Mouse (Mus musculus): ENCODE data around the gene Sntg2. TPM values are rescaled to one million over a fixed set of nuclear protein-coding genes. Genes with fewer than 3 reads are reported as not detected.

Sntg2 gene
- under 1 TPM in 1 of 2 experiments, not detected in 1; 0.98 TPM for total RNA-seq (2021)
- long read RNA-seq, experiment 1: 0 reads
- long read RNA-seq, experiment 2: 0 reads

- peak; percentile 84 for DNase-seq
- intact Hi-C loops (cut with DNase I): loop anchor here (5.0 to 10.0 kb wide), 3 partner anchors 202 to 716 kb away; no protein-coding TSS in a partner anchor
- TF ChIP-seq CTCF (IDR thresholded peaks at IDR 0.05): peak; percentile 25; the same call in 1 of the 2 replicates
- 0 out of 2 replicates have a peak within 1 kb of the TSS, but pooled peaks have one; percentile 35 for H3K27ac ChIP-seq
- H3K4me3 ChIP-seq: peak within 1 kb of the TSS; percentile 74
Observed at GRCm38 (mm10) chr12:30372933-30373501, at the start of gene Sntg2. Gene Sntg2 (minus strand): TSS chr12:30373375.

GRCm38 (mm10) chr12:30416547-30416946 is 43.4 kb upstream of the Sntg2 start:
- no peak for TF ChIP-seq CTCF (IDR thresholded peaks at IDR 0.05)
- no peak overlapping the region for H3K27ac ChIP-seq
- H3K4me3 ChIP-seq: no peak overlapping the region
- DNase-seq: no peak
- intact Hi-C loops (cut with DNase I): no loop called here

DNA sequence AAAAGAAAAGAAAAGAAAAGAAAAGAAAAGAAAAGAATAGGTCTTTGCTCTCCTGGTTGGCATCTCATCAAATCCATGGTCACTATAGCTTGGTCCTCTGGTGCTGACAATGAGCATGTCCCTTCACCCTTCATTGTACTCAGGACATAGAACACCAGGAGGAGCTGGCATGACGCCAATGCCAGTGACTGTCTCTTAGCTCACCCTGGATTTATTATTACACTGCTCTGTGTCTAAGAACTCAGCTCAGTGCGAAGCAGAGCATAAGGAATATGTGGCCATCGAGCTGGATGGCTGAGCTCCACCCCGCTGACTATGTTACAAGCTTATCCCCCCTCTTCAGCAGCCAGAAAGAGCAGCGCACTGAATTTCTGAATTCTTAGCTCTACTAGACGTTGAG is 42.8 kb upstream of the Sntg2 start:
- TF ChIP-seq CTCF (IDR thresholded peaks at IDR 0.05): no peak
- no peak overlapping the region for H3K4me3 ChIP-seq
- intact Hi-C loops (cut with DNase I): no loop called here

GRCm38 (mm10) chr12:30402651-30403050 is 29.5 kb upstream of the Sntg2 start:
- intact Hi-C loops (cut with DNase I): no loop called here
- DNase-seq: no peak
- Histone ChIP-seq H3K4me3 (no peak overlapping the region), H3K27ac (no peak overlapping the region)
- no peak for TF ChIP-seq CTCF (IDR thresholded peaks at IDR 0.05)

More for the DNA sequence above, 42.8 kb upstream of the Sntg2 start:
- H3K27ac ChIP-seq: no peak overlapping the region
- DNase-seq: no peak

DNA sequence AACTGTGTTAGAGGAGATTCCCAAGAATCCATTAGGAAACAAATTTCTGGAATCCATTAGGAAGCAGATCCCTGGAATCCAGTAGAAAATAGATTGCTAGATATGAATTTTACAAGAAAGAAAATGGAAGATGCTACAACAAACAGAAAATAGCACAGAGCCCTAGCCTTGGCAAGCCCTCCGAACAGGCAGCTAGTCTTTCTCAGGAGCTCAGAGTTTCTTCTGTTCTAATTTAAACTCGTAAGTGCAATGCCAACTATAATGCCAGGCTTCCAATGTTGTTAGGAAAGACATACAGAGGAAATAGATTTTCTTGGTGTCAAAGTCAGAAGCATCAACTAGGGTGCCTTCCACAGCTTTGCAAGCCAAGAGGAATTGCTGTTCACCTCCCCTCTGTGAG is 27.4 kb upstream of the Sntg2 start:
- DNase-seq: no peak
- Histone ChIP-seq H3K27ac (no peak overlapping the region), H3K4me3 (no peak overlapping the region)
- TF ChIP-seq CTCF (IDR thresholded peaks at IDR 0.05): no peak
- intact Hi-C loops (cut with DNase I): no loop called here

GRCm38 (mm10) chr12:30400114-30400513 is 26.9 kb upstream of the Sntg2 start:
- intact Hi-C loops (cut with DNase I): no loop called here
- Histone ChIP-seq H3K27ac (no peak overlapping the region), H3K4me3 (no peak overlapping the region)
- no peak for DNase-seq
- TF ChIP-seq CTCF (IDR thresholded peaks at IDR 0.05): no peak

GRCm38 (mm10) chr12:30372293-30372692 is 882 bp downstream of the Sntg2 start:
- intact Hi-C loops (cut with DNase I): loop anchor here (5.0 to 10.0 kb wide), 3 partner anchors 203 to 715 kb away; no protein-coding TSS in a partner anchor
- no peak for DNase-seq
- no peak for TF ChIP-seq CTCF (IDR thresholded peaks at IDR 0.05)
- Histone ChIP-seq H3K4me3 (peak overlapping the region; percentile 74), H3K27ac (no peak overlapping the region)

DNA sequence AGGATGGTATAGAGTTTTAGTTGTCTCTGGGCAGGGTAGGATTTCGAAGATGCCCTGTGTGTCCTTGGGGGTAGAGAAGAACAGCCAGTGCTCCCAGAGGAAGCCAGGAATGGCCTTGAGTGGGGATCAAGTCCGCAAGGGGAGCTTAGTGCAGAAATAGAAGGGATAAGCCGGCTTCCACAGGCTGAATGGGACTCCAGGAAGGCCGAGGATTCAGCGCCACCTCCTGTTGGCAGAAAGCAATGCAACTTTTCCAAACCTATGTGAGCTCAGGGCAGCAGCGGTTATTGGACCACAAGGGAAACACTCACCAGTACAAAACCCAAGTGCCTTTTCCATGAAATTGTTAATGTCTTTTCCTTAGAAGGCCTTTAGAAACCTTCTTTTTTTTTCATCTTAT is 3.4 kb downstream of the Sntg2 start:
- peak; percentile 96 for TF ChIP-seq CTCF (IDR thresholded peaks at IDR 0.05)
- Histone ChIP-seq H3K4me3 (no peak overlapping the region), H3K27ac (no peak overlapping the region)
- peak; percentile 82 for DNase-seq
- intact Hi-C loops (cut with DNase I): loop anchor here (1.0 to 10.0 kb wide), 6 partner anchors 171 to 712 kb away; no protein-coding TSS in a partner anchor

DNA sequence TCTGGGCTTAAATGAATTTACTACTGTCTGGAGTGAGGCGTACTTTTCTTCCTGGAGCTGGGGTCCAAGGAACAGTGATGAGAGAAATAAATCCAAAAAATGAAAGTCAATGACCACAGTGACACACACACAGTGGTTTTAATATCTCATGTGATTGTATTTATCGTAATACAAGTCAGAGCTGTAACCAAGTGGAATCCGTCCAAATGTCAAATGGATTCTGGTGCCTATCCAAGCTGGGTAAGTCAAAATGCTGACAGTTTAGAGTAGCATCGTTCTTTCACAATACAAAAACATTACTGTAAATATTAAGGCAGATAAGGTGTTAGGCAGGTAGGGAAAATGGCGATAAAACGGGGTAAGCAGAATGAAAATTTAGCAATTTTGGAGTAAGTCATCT is 4.0 kb downstream of the Sntg2 start:
- DNase-seq: no peak
- TF ChIP-seq CTCF (IDR thresholded peaks at IDR 0.05): no peak
- Histone ChIP-seq H3K27ac (no peak overlapping the region), H3K4me3 (no peak overlapping the region)
- intact Hi-C loops (cut with DNase I): loop anchor here (1.0 kb wide), 1 partner anchor 319 kb away; no protein-coding TSS in a partner anchor

- intact Hi-C loops (cut with DNase I): no loop called here
- H3K27ac ChIP-seq: no peak overlapping the region
- no peak overlapping the region for H3K4me3 ChIP-seq
- TF ChIP-seq CTCF (IDR thresholded peaks at IDR 0.05): no peak
- DNase-seq: no peak
Observed at GRCm38 (mm10) chr12:30362306-30362705, 10.9 kb downstream of the Sntg2 start.

GRCm38 (mm10) chr12:30357666-30358065 is 15.5 kb downstream of the Sntg2 start:
- no peak for TF ChIP-seq CTCF (IDR thresholded peaks at IDR 0.05)
- intact Hi-C loops (cut with DNase I): no loop called here
- no peak for DNase-seq
- Histone ChIP-seq H3K4me3 (no peak overlapping the region), H3K27ac (no peak overlapping the region)

- no peak for TF ChIP-seq CTCF (IDR thresholded peaks at IDR 0.05)
- intact Hi-C loops (cut with DNase I): no loop called here
- DNase-seq: no peak
- Histone ChIP-seq H3K27ac (no peak overlapping the region), H3K4me3 (no peak overlapping the region)
Observed at GRCm38 (mm10) chr12:30352393-30352792, 20.8 kb downstream of the Sntg2 start.

- TF ChIP-seq CTCF (IDR thresholded peaks at IDR 0.05): no peak
- intact Hi-C loops (cut with DNase I): no loop called here
- no peak for DNase-seq
- Histone ChIP-seq H3K27ac (no peak overlapping the region), H3K4me3 (no peak overlapping the region)
Observed at GRCm38 (mm10) chr12:30348036-30348435, 25.1 kb downstream of the Sntg2 start.

DNA sequence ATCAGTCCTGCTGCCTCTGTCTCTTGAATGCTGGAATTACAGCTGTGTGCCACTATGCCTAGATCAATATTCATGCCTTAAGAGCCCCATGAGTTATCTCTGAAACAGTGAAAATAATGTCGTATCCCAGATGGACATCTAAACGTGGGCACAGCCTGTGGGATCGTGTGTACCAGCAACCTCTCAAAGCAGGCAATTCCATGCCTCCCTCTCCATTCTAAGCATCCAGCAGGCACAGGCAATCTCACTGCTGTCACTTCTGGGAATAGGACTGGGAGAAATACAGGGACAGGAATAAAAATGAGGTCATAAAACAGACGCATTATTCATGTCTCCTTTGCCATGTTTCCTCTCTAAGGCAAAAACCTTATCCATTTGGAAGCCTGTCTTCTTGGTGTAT is 25.9 kb downstream of the Sntg2 start:
- Histone ChIP-seq H3K4me3 (no peak overlapping the region), H3K27ac (no peak overlapping the region)
- DNase-seq: no peak
- no peak for TF ChIP-seq CTCF (IDR thresholded peaks at IDR 0.05)
- intact Hi-C loops (cut with DNase I): no loop called here

All from gastrocnemius, adult 2 months (tissue).